Mouse (Mus musculus) bone marrow, adult 2 months (tissue): ENCODE measurements around the gene Zfp385a.

Experiments
- CTCF ChIP-seq: fragments of 200-500 bp; IDR thresholded peaks from 2 replicates; pipeline ENCODE4 v1.5.1; 2011; ENCODE audit warnings: low read length, control low read depth; ENCODE audit not compliant: control insufficient read depth, insufficient read depth
- POLR2A ChIP-seq: fragments of 200-500 bp; IDR thresholded peaks from 2 replicates; pipeline ENCODE4 v1.6.1; 2011; ENCODE audit warnings: low read depth, mild to moderate bottlenecking, control low read depth, low read length, borderline replicate concordance; ENCODE audit not compliant: control insufficient read depth

GRCm38 (mm10) chr15:103315011-103315502, 24.8 kb downstream of the Zfp385a start:
- TF ChIP-seq POLR2A (no peak), CTCF (peak; percentile 64; the same call in 1 of the 2 replicates)
